Mouse (Mus musculus): ENCODE data around the gene Sept5.

DNA sequence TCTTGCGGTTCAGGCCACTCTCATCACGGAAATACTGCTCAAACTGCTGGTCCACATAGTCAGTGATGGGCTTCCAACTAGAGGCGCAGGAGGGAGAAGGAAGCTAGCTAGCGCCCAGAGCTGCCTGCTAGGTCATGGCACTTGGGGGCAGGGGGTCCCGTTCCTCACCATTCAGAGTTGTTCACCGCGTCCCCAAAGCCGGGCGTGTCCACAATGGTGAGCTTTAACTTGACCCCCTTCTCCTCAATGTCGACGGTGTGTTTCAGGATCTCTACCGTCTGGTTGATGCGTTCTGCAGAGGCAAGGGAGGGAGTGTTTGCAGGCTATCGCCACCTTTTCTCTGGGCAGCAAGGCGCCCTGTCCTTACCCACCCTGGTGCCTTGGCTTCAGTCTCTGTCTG is 5.1 kb downstream of the Sept5 start:
- TF ChIP-seq CTCF (IDR thresholded peaks at IDR 0.05; ENCODE audit: control insufficient read depth, insufficient read depth, insufficient replicate concordance, low read depth, low read length) (no peak), POLR2A (IDR thresholded peaks at IDR 0.05; ENCODE audit: control insufficient read depth, low read depth, low read length) (no peak)
